Mouse (Mus musculus) hindbrain, embryonic 12.5 days (tissue): Measurements from ENCODE around the gene Ifi211. TPM values are rescaled to one million over a fixed set of nuclear protein-coding genes. Genes with fewer than 3 reads are reported as not detected.
"Not testable (repeated sequence)": the region's sequence is repeated elsewhere in the genome, so short reads cannot be mapped to it uniquely, and the experiment has no call there.

Source experiments
- ATAC-seq: fragments of 200-750 bp; cut with Nextera tagmentation; 2 replicates; pipeline ENCODE4 v1.8.0; 2017; ENCODE audit warnings: moderate TSS enrichment; ENCODE audit not compliant: low FRiP score
- H3K27ac ChIP-seq: fragments of 300-500 bp; sonication (generic); 2 replicates; pipeline ENCODE4 v1.5.1; 2016; ENCODE audit warnings: mild to moderate bottlenecking
- H3K27me3 ChIP-seq: fragments of 300-500 bp; sonication (generic); 2 replicates; pipeline ENCODE4 v1.6.1; 2016; ENCODE audit warnings: mild to moderate bottlenecking
- H3K36me3 ChIP-seq: fragments of 300-500 bp; sonication (generic); 2 replicates; pipeline ENCODE4 v1.6.1; 2016; ENCODE audit warnings: mild to moderate bottlenecking
- H3K4me1 ChIP-seq: fragments of 300-500 bp; sonication (generic); 2 replicates; pipeline ENCODE4 v1.6.1; 2016
- H3K4me2 ChIP-seq: fragments of 300-500 bp; sonication (generic); replicated peaks from 2 replicates; pipeline ENCODE4 v1.6.1; 2016; ENCODE audit warnings: mild to moderate bottlenecking
- H3K4me3 ChIP-seq: fragments of 300-500 bp; sonication (generic); 2 replicates; pipeline ENCODE4 v1.5.1; 2016; ENCODE audit warnings: mild to moderate bottlenecking
- H3K9ac ChIP-seq: fragments of 300-500 bp; sonication (generic); 2 replicates; pipeline ENCODE4 v1.6.1; 2016; ENCODE audit warnings: mild to moderate bottlenecking, moderate library complexity
- H3K9me3 ChIP-seq: fragments of 300-500 bp; sonication (generic); replicated peaks from 2 replicates; pipeline ENCODE4 v1.6.1; 2016; ENCODE audit warnings: mild to moderate bottlenecking
- WGBS: fragments of 180-500 bp; shearing (Covaris S2); methylation state at CpG from one replicate; pipeline ENCODE4 v1.1.7; 2016; 5-methylcytosine and 5-hydroxymethylcytosine counted together
- polyA plus RNA-seq: library from polyadenylated mRNA; unstranded; fragments of >200 nt; fragmentation: Nextera tagmentation; extraction: Ambion mirVana; gene quantifications from 2 replicates; pipeline ENCODE4 v1.2.1, GENCODE M21; 2016

The Ifi211 gene
- 0.18 TPM in 1 of 2 replicates, not detected in the other for polyA plus RNA-seq

DNA sequence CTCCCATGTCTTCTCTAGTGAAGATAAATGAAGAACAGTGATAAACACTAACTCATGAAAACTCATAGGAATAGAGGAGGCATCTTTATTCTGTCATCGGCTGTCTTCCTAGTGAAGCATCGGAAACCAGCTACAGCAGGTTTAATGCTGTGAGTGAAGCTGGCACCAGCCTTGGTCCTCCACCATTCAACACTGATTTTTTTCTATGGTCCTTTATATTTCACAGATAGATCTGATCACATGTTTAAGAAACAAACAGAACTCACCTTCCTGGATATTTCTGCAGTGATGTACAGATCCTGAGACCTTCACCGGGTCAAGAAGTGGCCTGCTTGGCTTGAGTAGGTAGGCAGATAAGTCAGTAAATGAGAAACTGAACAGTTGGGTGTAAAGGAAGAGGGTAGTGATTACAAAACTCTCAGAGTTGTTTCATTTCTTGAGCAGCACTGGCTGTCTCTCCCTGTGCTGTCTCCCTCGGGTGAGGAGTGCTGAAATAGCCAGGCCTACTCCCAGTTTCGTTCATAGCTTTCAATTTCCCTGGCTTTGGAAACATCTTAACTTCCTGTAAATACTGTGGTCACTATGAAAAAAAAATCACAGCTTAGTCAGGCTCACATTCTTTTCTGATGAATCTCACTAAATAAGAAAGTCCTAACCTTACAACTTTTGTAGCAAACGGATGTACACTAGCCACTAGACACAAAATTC is at the start of gene Ifi211:
TSS of gene Ifi211 (minus strand) at position 499 of the 708 bp plus-strand sequence.
- H3K27me3 ChIP-seq, H3K4me2 ChIP-seq, H3K36me3 ChIP-seq, H3K4me3 ChIP-seq, H3K27ac ChIP-seq, ATAC-seq, H3K9me3 ChIP-seq, H3K4me1 ChIP-seq, H3K9ac ChIP-seq: not testable (repeated sequence)
- 84% methylated on average over 6 of the region's 6 CpGs for WGBS

DNA sequence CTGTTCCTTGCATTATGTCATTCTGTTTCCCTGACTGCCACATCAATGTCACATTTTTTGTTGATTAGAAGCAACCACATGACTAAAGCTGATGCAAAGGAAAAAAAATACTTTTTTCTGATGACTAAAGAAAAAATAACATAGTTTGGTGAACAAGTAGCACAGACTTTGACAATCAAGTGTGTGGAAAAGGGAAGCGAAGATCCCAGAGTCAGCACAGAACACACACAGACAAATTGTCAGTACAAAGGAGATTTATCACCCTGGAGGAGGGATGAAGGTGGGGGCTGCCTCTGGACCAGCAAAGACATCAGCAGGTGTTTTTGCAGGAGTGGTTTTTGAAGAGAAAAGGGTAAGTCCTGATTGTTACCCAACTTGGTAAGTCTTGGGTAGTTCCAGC is 48.6 kb upstream of the Ifi211 start:
- not testable (repeated sequence) for ATAC-seq, H3K9me3 ChIP-seq, H3K9ac ChIP-seq, H3K4me1 ChIP-seq, H3K4me2 ChIP-seq, H3K27ac ChIP-seq, H3K36me3 ChIP-seq, H3K4me3 ChIP-seq, H3K27me3 ChIP-seq
- WGBS: 82% methylated on average over 1 of the region's 1 CpGs

DNA sequence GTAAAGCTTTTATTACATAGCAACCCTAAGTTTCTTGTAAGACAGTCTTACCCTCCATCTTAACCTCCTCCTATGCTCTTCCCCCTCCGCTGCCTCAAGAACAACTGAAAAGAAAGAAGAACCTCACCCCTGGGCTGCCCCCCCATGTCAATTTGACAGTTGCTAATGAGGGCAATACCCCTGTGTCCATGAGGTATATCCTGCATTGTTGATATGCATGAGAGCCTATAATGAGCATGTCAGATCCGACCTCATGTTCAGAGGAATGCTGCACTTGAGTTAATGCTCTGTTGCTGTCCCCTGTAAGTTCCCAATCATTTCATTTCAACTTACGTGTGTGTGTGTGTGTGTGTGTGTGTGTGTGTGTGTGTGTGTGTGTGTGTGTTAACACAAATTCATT is 47.2 kb upstream of the Ifi211 start:
- not testable (repeated sequence) for H3K4me2 ChIP-seq, ATAC-seq, H3K27ac ChIP-seq, H3K4me1 ChIP-seq, H3K27me3 ChIP-seq, H3K4me3 ChIP-seq, H3K9ac ChIP-seq, H3K36me3 ChIP-seq, H3K9me3 ChIP-seq
- 69% methylated on average over 3 of the region's 3 CpGs for WGBS

DNA sequence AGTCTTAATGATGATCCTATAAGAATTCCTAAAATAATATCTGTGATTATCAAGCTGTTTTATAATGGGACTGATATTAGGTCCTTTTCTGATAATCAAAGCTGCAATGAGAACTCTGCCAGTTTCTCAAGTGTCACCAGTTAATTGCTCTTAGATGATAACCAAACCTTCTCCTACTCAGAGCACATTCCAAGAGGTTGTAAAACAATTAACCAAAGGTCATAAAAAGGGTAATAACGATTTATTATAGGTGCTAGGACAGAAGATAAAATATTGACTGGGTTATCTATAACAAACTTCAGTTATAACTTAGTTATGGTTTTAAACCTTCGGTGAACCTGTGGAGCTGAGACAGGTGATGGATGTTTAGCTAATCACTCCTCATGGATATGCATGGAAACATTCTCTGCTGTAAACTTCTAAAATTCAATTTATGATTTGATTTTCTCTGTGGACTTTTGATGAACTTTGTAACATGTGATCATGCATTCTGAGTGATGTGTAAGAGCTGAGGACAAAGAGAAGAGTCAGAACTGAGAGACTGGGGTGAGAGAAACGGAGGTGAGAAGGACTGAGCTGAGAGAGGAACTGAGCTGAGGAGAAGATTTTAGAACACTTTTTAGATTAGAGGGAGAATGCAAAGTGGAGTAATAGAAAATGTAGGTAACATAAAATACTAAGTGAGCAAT is 43.1 kb upstream of the Ifi211 start:
- H3K27me3 ChIP-seq, H3K36me3 ChIP-seq, H3K4me1 ChIP-seq, H3K9me3 ChIP-seq, H3K27ac ChIP-seq, ATAC-seq, H3K9ac ChIP-seq, H3K4me3 ChIP-seq, H3K4me2 ChIP-seq: not testable (repeated sequence)
- 78% methylated on average over 3 of the region's 3 CpGs for WGBS

DNA sequence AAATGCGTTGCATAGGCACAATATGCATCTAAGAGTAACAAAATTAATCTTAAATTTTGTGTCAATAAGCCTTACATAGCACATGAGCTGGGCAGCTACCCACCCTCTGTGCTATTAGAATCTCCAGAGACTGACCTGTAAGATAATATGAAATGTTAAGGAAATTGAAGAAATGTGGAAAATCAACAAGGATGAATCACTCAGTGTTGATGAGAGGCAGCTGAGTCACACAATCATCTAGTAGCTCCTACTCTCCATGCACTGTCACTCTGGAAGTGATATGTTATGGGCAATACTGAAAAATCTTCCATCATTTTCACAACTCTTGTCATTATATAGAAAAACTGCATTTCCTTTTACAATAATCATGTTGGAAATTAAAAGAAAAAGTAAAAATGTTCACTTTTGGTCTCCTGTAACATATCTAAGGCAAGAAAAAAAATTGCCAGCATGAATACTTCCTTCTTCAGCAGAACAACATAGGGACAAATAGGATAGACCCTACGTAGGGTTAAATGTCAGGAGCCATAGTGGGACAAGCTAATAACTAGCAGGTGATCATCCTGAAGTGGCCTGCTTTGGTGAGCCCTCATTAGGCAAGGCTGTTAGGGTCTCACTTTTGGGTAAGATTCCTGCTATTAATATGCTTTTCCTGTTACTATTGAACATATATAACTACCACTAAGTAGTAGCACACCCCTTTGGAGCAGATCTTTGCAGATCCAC is 42.4 kb upstream of the Ifi211 start:
- Histone ChIP-seq H3K27me3 (no peaks in the 10 kb centered on the region), H3K9ac (no peak overlapping the region), H3K4me3 (no peak overlapping the region), H3K27ac (no peak overlapping the region), H3K36me3 (no peaks in the 10 kb centered on the region), H3K4me2 (no peak overlapping the region), H3K4me1 (no peaks in the 10 kb centered on the region), H3K9me3 (no peaks in the 10 kb centered on the region)
- no peak for ATAC-seq
- 82% methylated on average over 2 of the region's 2 CpGs for WGBS

DNA sequence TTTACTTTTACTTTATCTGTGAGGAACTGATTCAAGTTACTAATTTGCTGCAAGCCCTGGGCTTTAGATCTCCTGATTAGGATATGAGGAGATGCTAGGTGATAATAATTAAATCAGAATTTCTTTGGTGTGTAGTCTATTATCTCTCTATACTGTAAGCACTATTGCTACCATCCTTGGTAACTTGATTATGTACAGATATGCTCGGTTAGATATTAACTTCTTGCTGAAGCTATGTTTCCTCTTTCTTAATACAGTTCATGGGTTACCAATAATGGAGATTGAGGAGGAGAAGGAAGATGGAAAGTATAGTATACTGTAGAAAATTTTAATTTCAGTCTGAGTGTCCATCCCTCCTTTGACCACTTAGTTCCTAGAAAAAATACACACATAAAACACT is 40.7 kb upstream of the Ifi211 start:
- no peaks in the 10 kb centered on the region for H3K9me3 ChIP-seq
- H3K27ac ChIP-seq: no peak overlapping the region
- ATAC-seq: no peak
- no peaks in the 10 kb centered on the region for H3K27me3 ChIP-seq
- H3K9ac ChIP-seq: no peak overlapping the region
- no peak overlapping the region for H3K4me2 ChIP-seq
- H3K36me3 ChIP-seq: no peaks in the 10 kb centered on the region
- H3K4me1 ChIP-seq: no peaks in the 10 kb centered on the region
- 88% methylated on average over 1 of the region's 1 CpGs for WGBS
- no peak overlapping the region for H3K4me3 ChIP-seq

DNA sequence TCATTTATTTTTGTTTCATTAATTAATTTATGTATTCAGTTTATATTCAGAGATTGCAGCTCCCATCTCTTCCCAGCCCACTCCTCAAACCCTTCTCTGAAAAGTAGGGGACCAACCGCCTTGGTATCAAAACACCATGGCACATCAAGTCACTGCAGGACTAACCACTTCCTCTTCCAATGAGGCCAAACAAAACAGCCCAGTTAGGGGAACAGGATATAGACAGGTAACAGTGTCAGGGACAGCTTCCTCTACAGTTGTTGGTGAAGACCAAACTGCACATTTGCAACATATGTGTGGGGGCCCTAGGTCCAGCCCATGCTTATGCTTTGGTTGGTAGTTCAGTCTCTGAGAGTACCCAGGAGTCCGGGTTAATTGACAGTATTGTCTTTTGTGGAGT is 36.2 kb upstream of the Ifi211 start:
- not testable (repeated sequence) for H3K9ac ChIP-seq, H3K27ac ChIP-seq, H3K27me3 ChIP-seq, H3K36me3 ChIP-seq, H3K4me1 ChIP-seq, H3K4me3 ChIP-seq, H3K9me3 ChIP-seq, ATAC-seq, H3K4me2 ChIP-seq
- 85% methylated on average over 2 of the region's 2 CpGs for WGBS

DNA sequence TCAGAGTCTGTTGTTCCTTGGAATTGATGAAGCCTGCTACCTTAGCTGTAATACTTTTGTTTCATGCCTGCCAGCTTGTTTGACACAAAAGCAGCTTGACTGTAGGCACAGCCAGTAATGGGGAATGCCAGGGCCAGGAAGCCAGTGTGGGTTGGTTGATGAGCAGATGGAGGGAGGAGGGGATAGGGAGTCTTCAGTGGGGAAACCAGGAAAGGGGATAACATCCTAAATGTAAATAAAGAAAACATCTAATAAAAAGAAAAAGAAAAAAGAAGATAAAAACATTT is 29.9 kb upstream of the Ifi211 start:
- H3K27ac ChIP-seq, H3K4me1 ChIP-seq, H3K4me2 ChIP-seq, H3K27me3 ChIP-seq, H3K4me3 ChIP-seq, ATAC-seq, H3K9ac ChIP-seq, H3K36me3 ChIP-seq, H3K9me3 ChIP-seq: not testable (repeated sequence)

DNA sequence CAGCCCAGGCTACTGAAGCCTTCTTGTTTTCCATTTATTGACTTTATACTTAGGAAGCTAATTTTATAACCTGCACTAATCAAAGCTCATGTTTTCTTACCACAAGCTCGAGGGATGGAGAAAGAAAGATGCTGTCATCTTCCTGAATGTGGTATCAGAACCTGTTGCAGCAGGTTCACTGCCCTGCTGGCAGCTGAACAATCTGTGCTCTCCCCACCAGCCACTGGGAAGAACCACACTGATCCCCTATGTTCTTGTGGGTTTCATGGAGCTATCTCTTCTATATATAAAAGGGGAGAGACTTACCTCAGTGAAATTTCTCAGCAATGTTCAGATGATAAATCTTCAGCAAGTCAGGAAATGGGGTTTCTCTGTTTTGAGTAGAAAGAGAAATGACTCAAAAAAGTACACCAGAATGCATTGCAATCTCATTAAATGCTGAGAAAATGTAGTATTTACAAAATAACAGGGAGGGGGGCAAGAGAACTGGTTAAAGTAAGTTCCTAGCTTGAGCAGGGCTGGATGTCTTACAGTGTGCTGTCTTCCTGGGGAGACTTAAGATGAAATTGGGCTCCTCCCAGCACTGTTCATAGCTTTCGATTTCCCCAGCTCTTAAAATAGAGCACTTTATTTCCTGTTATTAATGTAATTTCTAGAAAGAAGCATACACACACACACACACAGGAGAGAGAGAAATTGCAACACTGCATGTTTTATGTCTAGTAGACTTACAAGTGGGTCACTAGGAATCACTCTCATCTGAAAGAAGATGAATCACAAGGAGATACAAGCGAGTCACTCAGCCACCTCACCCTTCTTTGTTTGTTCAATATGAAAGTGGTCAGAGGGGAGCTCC is 29.3 kb upstream of the Ifi211 start, which contains the start of the genes Mndal and Ifi203:
TSS of gene Mndal (minus strand) at position 568 of the 856 bp plus-strand sequence.
TSS of gene Ifi203 (minus strand) at position 749 of the 856 bp plus-strand sequence.
- not testable (repeated sequence) for ATAC-seq, H3K4me1 ChIP-seq, H3K36me3 ChIP-seq, H3K4me3 ChIP-seq, H3K9me3 ChIP-seq, H3K27me3 ChIP-seq, H3K4me2 ChIP-seq, H3K9ac ChIP-seq, H3K27ac ChIP-seq
- 73% methylated on average over 3 of the region's 3 CpGs for WGBS

DNA sequence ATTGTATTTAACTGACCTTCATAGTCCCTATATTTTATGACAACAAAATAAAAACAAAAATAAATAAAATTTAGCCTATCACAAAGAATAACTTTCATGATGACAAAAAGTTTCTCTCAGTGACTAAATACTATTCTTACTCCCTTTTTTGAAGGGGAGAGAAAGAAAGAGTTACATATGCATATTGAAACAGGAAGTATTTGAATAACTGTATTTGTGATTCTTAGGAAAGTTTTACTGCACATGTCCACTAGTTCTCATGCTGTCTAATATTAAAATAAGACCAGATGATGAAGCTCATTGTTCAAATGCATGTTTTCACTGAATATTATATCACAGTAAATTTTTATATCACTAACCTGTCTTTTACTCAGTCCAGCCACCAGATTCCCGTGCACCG is 28.7 kb upstream of the Ifi211 start:
- not testable (repeated sequence) for H3K27me3 ChIP-seq, H3K4me1 ChIP-seq, ATAC-seq, H3K9ac ChIP-seq, H3K36me3 ChIP-seq, H3K27ac ChIP-seq, H3K4me2 ChIP-seq, H3K4me3 ChIP-seq, H3K9me3 ChIP-seq
- WGBS: 94% methylated on average over 2 of the region's 2 CpGs

DNA sequence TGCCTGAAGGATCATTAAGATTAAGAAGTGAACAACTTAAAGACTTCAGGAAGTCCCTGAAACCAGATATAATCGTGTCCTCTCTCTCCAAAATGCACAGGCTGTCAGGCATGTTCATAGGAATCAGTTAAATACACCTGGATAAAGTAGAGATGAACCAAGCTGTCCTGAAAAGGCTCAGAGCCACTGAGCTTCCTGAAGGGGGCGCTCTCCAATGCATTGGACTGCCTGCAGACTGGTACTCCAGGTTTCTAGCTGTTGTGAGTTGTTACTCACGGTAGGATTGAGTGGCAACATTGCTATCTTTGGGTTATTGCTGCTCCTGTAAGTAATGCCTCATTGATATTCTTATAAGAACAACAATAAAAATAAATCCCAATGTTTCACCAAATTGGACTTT is 6.4 kb upstream of the Ifi211 start:
- not testable (repeated sequence) for ATAC-seq, H3K9ac ChIP-seq

DNA sequence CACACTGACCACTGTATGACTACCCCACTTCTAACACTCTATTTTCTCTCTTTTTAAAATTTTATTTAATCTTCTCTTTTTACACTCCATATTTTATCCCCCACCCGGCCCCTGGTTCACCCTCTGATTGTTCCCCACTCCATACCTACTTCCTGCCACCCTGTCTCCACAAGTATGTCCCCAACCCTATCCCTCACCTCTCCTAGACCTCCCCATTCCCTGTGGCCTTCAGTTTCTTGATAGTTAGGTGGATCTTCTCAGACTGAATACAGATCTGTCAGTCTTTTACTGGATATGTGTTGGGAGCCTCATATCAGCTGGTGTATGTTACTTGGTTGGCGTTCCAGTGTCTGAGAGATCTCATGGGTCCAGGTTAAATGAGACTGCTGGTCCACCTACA is 1.7 kb upstream of the Ifi211 start:
- Histone ChIP-seq H3K4me3 (no peak overlapping the region), H3K27ac (no peak overlapping the region), H3K4me1 (no peaks in the 10 kb centered on the region), H3K9ac (no peak overlapping the region), H3K4me2 (no peak overlapping the region), H3K27me3 (no peaks in the 10 kb centered on the region), H3K36me3 (no peaks in the 10 kb centered on the region), H3K9me3 (no peaks in the 10 kb centered on the region)
- no peak for ATAC-seq
- WGBS: 91% methylated on average over 2 of the region's 2 CpGs

More for the DNA sequence above, 6.4 kb upstream of the Ifi211 start:
- WGBS: 72% methylated on average over 2 of the region's 3 CpGs
- H3K27me3 ChIP-seq, H3K4me1 ChIP-seq, H3K36me3 ChIP-seq, H3K9me3 ChIP-seq, H3K4me2 ChIP-seq, H3K27ac ChIP-seq, H3K4me3 ChIP-seq: not testable (repeated sequence)
